Mouse (Mus musculus) splenic B cell, adult 2 months (primary cell): Measurements from ENCODE around the gene Urb1.

Source experiments
- DNase-seq: peaks from one replicate; pipeline ENCODE4 v3.0.0-alpha.2; 2011; ENCODE audit warnings: low read depth, low spot score
- H3K27me3 ChIP-seq: 2 replicates; pipeline ENCODE4 v1.6.1; 2012; ENCODE audit warnings: mild to moderate bottlenecking, low read length, moderate library complexity, mixed read lengths; ENCODE audit not compliant: control insufficient read depth, poor library complexity, insufficient read depth, severe bottlenecking
- H3K36me3 ChIP-seq: 2 replicates; pipeline ENCODE4 v1.6.1; 2012; ENCODE audit warnings: mild to moderate bottlenecking, low read length, moderate library complexity, mixed read lengths; ENCODE audit not compliant: control insufficient read depth, poor library complexity, insufficient read depth, severe bottlenecking

Urb1 gene

GRCm38 (mm10) chr16:90809975-90810715 is at the start of gene Urb1:
Gene Urb1 (minus strand): TSS chr16:90810413.
- DNase-seq: peak; percentile 98
- Histone ChIP-seq H3K27me3 (no peaks in the 10 kb centered on the region), H3K36me3 (no peaks in the 10 kb centered on the region)

GRCm38 (mm10) chr16:90858206-90858605 is 48.0 kb upstream of the Urb1 start:
- no peaks in the 10 kb centered on the region for H3K36me3 ChIP-seq
- DNase-seq: no peak
- no peaks in the 10 kb centered on the region for H3K27me3 ChIP-seq

- no peak for DNase-seq
- Histone ChIP-seq H3K27me3 (no peaks in the 10 kb centered on the region), H3K36me3 (no peaks in the 10 kb centered on the region)
Measured at GRCm38 (mm10) chr16:90856552-90857200, 46.5 kb upstream of the Urb1 start.

GRCm38 (mm10) chr16:90851621-90852334 is 41.6 kb upstream of the Urb1 start:
- H3K36me3 ChIP-seq: no peaks in the 10 kb centered on the region
- H3K27me3 ChIP-seq: no peaks in the 10 kb centered on the region
- DNase-seq: no peak

GRCm38 (mm10) chr16:90850881-90851280 is 40.7 kb upstream of the Urb1 start:
- no peaks in the 10 kb centered on the region for H3K36me3 ChIP-seq
- no peaks in the 10 kb centered on the region for H3K27me3 ChIP-seq
- DNase-seq: no peak

GRCm38 (mm10) chr16:90849262-90849661 is 39.0 kb upstream of the Urb1 start:
- Histone ChIP-seq H3K27me3 (no peaks in the 10 kb centered on the region), H3K36me3 (no peaks in the 10 kb centered on the region)
- DNase-seq: no peak

GRCm38 (mm10) chr16:90848697-90849096 is 38.5 kb upstream of the Urb1 start:
- no peaks in the 10 kb centered on the region for H3K27me3 ChIP-seq
- no peaks in the 10 kb centered on the region for H3K36me3 ChIP-seq
- no peak for DNase-seq

- Histone ChIP-seq H3K36me3 (no peaks in the 10 kb centered on the region), H3K27me3 (no peaks in the 10 kb centered on the region)
- DNase-seq: no peak
Measured at GRCm38 (mm10) chr16:90845591-90845990, 35.4 kb upstream of the Urb1 start.

- no peak for DNase-seq
- Histone ChIP-seq H3K36me3 (no peaks in the 10 kb centered on the region), H3K27me3 (no peaks in the 10 kb centered on the region)
Measured at GRCm38 (mm10) chr16:90845038-90845437, 34.8 kb upstream of the Urb1 start.

- no peaks in the 10 kb centered on the region for H3K27me3 ChIP-seq
- DNase-seq: no peak
- H3K36me3 ChIP-seq: no peaks in the 10 kb centered on the region
Measured at GRCm38 (mm10) chr16:90842164-90842563, 32.0 kb upstream of the Urb1 start.

- H3K27me3 ChIP-seq: no peaks in the 10 kb centered on the region
- DNase-seq: no peak
- no peaks in the 10 kb centered on the region for H3K36me3 ChIP-seq
Measured at GRCm38 (mm10) chr16:90837431-90837830, 27.2 kb upstream of the Urb1 start.

- no peak for DNase-seq
- H3K36me3 ChIP-seq: no peaks in the 10 kb centered on the region
- H3K27me3 ChIP-seq: no peaks in the 10 kb centered on the region; the same call in 1 of the 2 replicates
Measured at GRCm38 (mm10) chr16:90833041-90833791, 23.0 kb upstream of the Urb1 start.

- no peaks in the 10 kb centered on the region for H3K36me3 ChIP-seq
- no peaks in the 10 kb centered on the region; the same call in 1 of the 2 replicates for H3K27me3 ChIP-seq
- DNase-seq: no peak
Measured at GRCm38 (mm10) chr16:90832495-90832894, 22.3 kb upstream of the Urb1 start.

GRCm38 (mm10) chr16:90831676-90832075 is 21.5 kb upstream of the Urb1 start:
- Histone ChIP-seq H3K36me3 (no peaks in the 10 kb centered on the region), H3K27me3 (no peaks in the 10 kb centered on the region; the same call in 1 of the 2 replicates)
- no peak for DNase-seq
